Mouse (Mus musculus) left cerebral cortex, postnatal 36 days (tissue): Measurements from ENCODE around the gene Sord. TPM values are rescaled to one million over a fixed set of nuclear protein-coding genes. Genes with fewer than 3 reads are reported as not detected.

Experiments
- DNase-seq, 2 experiments: peaks; one replicate each; pipeline ENCODE4 v3.0.0; 2021 to 2022; ENCODE audit warnings: low spot score in 2 of 2, mixed read lengths in 1 of 2
- intact Hi-C: fragments of 180-260 bp; cut with DNase I; formaldehyde crosslinking; loops from one replicate; pipeline ENCODE4 v1.15.1; 2025
- total RNA-seq, 2 experiments: library from RNA; stranded (reverse); gene quantifications; 2 replicates each; pipeline ENCODE4 v1.2.3; 2021

The Sord gene
- total RNA-seq, 2 experiments from 2014 or later: 16.6 to 20.0 TPM

DNA sequence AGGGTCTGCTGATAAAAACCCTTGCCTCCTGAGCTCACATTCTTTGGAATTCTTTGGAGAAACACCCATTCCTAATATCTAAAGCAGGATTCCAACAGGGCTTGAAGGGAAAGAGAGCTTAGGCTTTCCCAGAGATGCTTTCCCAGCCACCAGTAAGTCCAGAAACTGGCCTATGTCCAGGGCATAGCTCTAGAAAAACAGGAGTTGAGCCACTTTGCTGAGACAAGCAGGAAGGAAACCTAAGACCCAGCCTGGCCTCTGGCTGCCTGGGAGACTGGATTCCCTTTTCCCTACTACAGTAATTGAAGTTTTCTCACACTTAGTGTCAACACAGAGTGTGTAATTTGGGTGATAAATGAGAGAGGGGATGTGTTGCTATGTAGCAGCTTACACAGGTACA is 1.8 kb downstream of the Sord start:
- no peak for DNase-seq
- intact Hi-C loops: no loop called here

DNA sequence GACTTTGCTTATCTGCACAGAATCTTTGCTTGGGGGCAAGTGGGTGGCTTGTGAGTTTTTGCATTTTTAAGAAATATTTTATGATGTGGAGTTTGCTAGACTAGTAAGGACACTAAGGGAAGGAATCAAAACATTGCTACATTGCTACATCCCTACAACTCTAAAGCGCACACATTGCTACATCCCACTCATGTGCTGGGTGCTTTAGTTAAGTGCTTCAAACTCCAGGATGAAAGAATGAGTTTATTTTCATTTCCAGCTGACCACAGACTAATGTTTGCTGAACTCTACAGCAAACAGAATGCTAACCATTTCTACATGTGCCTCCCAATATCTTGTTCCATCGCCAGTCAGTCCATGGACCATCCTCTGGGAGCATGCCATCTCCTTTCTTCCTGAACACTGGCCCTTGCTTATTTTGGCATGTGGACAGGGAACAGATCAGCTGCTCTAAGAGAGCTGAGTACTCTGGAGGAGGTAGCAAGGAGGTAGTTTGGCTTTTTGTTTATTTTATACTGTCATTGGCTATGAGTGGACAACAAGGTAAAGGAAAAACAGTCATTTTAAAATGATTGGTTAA is 3.4 kb downstream of the Sord start:
- no peak for DNase-seq
- intact Hi-C loops: no loop called here

DNA sequence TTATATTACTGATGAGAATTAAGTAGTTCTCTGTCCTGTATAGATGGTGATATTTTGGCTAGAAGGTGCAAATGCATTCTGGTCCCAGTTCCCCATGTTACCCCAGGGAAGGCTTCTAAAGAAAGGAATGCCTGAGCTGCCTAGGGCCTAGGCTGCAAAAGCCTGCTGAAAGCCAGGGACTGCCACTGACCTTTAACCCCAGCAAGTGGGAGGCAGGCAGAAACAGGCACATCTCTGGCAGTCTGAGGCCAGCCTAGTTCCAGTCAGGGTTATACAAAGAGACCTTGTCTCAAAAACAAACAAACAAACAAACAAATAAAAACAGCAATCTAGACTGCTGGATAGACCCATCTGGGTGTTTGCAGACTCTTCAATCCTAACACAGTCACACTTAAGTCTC is 6.2 kb downstream of the Sord start:
- no peak for DNase-seq
- intact Hi-C loops: loop anchor here (10.0 kb wide), 1 partner anchor 166 kb away; no protein-coding TSS in a partner anchor

DNA sequence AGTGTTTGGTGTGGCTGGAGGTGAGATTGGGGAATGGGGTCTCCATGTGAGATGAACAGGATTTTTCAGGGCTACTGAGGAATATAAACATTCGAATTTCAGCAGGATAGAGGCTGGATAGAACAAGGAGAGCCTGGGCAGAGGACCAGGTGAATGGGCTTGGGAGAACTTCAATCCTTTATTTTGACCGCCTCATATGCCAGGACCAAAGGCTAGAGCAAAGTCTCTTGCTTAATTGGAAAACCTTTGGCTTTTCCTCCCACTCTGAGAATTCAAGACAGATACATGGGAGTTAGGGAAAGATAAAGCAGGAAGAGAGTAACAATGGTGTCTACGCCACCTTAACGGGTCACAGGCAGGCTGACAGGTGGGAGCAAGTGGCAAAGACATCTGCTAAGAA is 6.7 kb downstream of the Sord start:
- intact Hi-C loops: loop anchor here (10.0 kb wide), 1 partner anchor 166 kb away; no protein-coding TSS in a partner anchor
- no peak for DNase-seq

DNA sequence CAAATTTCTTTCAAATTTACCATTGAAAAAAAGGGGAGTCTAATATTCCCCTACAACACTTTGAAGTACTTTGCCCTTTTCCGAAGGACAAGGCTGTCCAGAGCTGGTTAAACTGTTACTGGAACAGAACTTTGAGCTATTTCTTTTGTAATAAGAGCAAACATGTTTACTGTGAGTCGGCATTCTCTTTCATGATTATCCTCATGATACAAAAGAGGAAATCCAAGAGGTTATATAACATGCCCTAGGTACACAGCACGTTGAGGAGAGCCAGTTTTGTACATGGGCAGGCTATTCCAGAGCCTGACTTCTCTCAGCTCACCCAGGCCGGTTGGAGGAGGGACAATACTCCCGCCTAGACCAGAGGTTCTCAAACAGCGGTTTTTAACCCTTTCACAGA is 7.4 kb downstream of the Sord start:
- intact Hi-C loops: loop anchor here (10.0 kb wide), 1 partner anchor 167 kb away; no protein-coding TSS in a partner anchor
- no peak for DNase-seq

DNA sequence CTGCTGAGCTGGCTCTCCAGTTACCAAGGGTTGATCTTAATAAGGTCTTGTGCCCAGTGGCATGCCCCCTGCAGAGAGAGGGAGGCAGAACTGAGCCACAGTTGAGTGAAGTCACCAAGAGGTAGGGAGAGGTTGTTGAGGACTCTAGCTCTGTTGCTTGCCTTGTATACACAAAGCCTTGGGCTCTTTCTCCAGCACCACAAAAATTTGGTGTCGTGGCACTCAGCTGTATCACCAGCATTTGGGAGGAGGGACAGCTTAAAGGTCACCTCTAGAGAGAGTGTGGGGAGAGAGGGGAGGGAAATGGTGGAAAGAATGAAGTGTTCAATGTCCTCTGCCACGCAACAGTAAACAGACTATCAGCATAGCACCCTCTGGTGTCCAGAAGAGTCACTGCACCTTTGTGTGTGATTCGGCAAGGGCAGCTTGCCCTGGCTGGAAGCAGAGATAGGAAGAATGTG is 9.2 kb downstream of the Sord start:
- peak; percentile 58 to 70 for DNase-seq
- intact Hi-C loops: loop anchor here (2.0 to 10.0 kb wide), 2 partner anchors 49 to 169 kb away; no protein-coding TSS in a partner anchor

DNA sequence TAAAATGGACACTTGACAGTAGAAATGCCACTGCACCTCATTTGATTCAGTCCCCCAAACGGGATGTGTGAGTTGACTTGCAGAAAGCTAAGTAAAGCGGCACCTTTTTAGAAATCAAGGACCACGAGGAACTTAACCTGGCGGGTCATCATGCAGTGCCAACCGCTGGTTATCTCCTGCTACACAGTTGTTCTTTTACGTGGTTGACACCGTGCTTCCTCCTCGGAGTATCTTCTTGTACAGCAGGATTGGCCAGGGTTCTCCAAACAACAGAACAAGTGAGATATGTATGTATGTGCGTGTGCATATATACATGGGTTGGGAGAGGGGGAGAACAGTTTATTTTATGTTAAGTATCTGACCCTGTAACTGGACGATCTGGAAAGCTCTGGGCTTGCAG is 13.2 kb downstream of the Sord start:
- intact Hi-C loops: loop anchor here (10.0 kb wide), 1 partner anchor 173 kb away; no protein-coding TSS in a partner anchor
- DNase-seq: no peak

DNA sequence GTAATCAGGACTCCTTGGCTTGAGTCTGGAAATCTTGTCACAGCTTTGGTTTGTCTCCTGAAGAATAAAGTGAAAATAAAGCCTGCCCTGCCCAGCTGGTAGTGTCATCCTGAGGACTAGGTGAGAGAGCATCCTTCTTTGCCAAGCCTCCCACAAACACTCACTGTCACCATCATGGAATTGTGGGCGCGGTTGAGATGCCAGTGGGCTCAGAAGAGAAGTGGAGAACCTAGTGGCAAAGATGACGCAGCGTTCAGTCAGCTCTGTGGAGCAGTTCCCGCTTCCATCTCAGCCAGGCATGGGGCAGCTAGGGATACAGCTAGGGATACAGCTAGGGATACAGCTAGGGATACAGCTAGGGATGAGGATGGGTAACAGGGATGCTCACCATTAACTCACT is 21.4 kb downstream of the Sord start:
- DNase-seq: peak; percentile 27
- intact Hi-C loops: no loop called here

DNA sequence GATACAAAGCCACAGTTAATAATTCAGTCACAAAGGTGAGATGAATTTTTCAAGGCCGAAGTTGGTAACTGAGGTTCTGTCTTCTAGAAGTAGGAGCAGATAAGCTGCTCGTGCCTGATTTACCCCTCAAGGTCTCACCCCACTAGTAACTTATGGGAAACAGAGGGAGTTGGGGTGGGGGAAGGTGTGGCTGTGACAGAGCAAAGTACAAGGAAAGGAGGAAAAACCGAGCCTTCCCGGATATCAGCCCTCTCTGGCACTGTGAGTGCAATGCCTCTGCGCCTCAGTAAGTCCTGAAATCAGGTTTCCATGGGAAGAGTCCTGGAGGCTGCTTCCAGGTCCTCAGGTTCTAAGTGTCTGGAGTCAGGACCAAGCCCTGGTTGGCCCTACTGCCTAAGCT is 26.2 kb downstream of the Sord start:
- intact Hi-C loops: no loop called here
- no peak for DNase-seq

DNA sequence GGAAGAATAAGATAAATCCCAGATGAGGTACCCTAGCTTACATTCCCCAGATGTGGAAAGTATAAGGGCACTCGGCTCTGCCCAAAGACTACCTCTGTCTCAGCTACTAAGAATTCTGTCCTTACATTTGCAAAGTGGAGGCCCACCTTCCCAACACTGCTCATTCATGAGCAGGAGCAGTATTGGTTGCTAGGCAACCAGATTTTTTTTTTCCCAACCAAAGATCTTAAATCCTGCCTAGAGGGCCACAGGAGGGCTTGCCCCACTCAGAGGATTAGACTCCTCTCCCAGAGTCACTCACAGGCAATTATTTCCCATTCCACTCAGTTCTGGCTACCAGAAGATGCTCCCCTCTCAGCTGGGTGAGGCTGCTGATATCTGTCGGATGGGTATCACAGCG is 30.1 kb downstream of the Sord start:
- no peak for DNase-seq

DNA sequence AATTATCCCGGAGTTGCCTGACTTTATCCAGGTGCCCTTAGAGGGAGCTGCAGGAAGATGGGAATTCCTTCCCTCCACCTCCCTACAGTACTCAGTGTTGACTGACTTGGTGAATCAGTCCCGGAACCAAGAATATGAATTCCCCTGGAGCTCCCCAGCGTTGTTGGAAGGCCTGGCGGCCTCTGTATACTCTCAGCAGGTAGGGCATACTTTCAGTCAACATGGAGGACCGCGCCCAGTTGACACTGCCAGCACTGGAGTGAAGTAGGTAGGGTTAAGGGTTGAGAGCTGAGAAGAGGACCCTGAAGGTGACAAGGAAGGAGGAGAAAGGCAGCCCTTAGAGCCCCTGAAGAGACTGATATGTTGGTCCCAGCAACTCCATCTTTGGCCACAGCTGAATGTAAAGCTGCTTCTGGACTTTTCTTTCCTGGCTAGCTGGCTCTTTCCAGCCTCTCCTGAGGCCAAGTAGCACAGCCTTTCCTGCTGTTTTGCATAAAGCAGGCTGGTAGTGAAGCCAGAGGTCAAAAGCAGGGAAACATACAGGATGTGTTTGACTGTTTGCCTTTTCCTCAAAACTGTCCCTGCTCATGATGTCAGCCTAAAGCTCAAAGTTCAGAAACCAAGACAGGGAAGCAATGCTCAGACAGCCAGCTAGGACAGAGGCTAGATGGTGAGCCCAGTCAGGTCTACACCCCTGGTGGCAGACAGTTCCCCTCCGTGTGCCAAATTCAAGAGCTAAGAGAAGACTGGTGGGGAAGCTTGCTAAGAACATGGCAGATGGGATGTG is 32.1 kb downstream of the Sord start:
- DNase-seq: no peak
- intact Hi-C loops: no loop called here

More for the DNA sequence above, 30.1 kb downstream of the Sord start:
- intact Hi-C loops: no loop called here

DNA sequence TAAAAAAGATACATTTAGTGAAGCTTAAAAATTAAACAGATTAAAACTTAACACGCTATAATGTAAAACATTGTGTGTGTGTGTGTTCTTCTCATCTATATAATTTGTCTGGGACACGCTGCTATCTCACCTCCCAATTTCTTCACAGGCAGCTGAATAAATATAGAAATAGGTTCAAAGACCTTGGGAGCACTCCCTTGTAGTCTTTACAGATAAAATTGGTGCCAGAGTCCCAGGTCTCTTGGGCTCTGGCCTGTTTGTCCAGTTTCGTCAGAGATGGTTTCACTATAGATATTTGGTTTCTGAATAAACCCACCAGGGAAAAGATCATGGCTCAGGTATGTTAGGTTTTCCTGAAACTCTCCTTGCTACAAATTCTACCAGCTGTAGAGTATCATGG is 44.2 kb downstream of the Sord start:
- intact Hi-C loops: no loop called here
- DNase-seq: no peak

DNA sequence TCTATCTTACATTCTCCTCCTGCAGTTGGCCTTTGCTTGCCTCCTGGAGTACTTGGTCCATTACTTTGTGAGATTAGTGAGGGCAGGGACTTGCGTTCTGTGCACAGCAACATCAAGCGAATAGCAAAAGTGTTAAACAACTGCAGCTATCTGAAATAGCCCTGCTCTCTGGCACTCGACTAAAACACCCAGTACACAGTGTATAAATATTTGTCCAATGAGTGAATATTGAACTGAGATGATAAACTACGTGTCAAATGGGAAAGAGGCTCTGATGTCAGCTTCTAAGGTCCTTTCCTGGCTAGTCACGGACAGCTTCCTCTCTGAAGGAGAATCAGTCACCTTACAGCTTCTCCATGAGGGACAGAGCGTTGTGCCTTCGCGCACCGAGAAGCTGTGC is 49.5 kb downstream of the Sord start:
- no peak for DNase-seq
- intact Hi-C loops: no loop called here

DNA sequence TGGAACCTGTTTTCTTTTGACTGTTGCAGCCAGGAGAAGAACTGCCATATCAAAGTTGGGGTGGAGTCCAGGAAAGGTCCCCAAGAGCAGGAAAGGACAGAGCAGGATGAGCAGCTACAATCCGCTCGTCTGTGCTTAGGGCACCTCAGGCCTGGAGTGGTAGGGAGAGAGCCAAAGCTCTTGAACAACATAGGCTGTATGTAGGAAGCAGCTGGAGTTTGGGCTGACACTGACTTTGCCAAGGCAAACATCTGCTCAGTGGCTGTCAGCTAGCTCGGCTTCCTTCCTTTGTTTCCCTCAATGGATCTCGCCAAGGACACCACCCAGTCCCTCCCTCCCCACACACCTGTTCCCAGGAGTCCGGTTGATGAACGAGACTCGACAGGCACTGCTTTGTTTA is 51.6 kb downstream of the Sord start:
- DNase-seq: no peak
- intact Hi-C loops: no loop called here

DNA sequence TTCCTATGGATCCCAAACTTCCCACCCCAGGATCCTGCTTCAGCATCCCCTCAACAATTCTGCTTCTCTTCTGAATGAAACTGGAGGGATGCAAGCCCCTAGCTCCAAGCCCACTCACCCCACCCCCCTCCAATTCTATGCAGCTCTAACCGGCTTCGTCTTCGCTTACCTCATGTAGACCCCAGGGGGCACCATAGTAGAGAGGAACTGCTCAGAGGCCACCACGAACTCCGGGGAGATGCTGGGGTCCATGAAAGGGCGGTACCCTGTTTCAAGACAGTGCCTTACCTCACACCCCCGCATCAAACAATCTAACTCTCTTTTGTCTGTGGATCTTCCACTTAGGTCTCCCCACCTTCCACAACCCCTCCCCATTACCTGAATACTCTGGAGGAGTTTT is 60.4 kb downstream of the Sord start:
- intact Hi-C loops: no loop called here
- no peak for DNase-seq

DNA sequence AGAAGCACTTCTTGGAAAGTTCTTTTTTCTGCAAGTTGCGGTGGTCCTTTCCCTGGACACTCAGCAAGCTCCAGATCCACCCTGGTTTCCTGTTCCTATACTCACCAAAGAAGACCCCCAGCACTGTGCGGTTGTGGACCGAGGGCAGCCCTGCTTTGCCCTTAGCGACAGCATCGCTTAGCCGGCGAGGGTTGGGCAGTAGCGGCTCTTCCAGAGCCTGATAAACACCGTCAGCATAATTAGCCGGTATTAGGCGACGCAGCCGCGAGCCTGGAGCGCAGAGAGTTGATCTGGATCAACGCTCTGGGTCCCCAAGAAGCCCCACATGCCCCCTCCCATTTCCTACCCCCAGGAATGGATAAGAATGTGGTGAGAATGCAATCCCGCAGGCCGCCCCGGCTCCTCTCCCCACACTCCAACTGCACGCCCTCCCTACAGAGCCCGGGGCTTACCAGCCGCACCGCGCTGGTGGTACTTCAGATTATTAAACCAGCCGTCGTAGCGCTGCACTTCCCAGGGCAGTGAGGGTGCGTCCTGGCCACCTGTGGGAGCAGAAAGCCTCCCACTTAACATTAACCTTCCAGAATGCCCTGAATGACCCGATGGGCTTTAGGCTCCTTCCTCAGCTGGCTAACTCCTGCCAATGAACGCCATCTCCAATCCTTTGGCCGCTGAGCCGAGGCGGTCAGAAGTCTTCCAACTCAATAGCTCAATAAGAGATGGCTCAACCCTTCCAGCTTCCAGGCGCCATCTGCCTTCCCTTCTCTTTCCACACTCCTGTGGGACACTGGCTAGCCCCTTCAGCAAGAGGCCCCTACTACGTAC is 62.9 kb downstream of the Sord start:
- intact Hi-C loops: no loop called here

DNA sequence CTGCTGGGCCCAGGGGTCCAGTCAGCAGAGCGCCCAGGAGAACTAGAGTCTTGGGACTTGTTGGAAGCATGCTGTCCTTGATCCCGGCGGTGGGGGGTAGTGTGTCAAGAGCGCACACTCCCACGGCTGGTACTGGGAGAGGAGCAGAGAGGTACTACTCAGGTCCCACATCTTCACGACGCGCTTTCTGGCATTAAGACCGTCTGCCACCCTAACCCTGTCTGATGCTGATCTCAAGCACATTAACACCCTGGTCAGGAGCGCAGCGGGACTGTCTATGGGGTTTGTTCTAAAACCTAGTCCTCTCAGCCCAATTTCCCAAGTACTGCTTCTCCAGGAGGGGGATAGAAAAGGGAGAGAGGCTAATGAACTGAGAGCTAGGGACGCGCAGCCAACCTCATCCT is 63.5 kb downstream of the Sord start, which contains the start of gene Duox2:
TSS of gene Duox2 (minus strand) at position 354 of the 404 bp plus-strand sequence.
- intact Hi-C loops: no loop called here
- DNase-seq: no peak

More for the DNA sequence above, 62.9 kb downstream of the Sord start:
- DNase-seq: no peak

DNA sequence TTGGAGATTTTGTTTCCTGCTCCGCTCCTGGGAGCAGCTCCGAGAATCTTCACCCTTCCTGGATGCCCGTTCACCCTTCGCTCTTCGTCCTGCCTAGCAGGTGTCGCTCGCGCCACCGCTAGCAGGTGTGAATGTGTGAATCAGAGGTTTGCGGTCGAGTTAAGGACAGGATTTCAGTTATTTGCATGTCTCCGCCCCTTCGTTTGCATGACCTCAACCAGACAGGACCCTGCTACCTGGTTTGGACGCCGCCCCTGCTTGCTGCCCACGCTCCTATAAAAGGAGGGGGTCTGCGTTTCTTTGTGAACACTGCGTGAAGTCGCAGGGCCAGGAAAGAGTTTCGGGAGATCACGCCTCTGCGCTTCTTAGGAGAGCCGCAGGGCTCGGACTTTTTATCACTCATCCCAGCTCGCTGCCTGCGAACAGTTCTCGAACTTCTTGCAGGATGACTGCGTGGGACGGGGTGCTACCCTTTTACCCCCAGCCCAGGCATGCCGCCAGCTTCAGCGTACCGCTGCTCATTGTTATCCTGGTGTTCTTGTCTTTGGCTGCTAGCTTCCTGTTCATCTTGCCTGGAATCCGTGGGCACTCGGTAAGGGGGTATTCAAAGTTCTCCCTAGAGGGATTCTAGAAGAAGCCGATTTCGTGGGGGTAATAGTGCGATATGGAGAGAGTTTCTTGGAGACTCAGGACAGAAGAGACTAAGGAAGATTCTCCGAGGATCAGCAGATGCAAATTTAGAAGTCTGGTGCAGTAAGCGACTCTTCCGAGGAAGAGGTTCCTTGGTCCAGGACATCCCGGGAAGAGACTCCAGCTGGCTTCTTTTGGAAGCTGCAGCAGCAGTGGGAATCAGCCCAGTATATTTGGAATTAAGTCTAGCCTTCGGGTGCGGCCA is 64.3 kb downstream of the Sord start, which contains the start of gene Duoxa2:
TSS of gene Duoxa2 (plus strand) at position 305 of the 895 bp plus-strand sequence.
- DNase-seq: no peak
- intact Hi-C loops: no loop called here
